Mouse (Mus musculus) cerebellum, adult 11 months (tissue): Measurements from ENCODE around the gene Ifitm6.
"Not testable (repeated sequence)": the region's sequence is repeated elsewhere in the genome, so short reads cannot be mapped to it uniquely, and the experiment has no call there.

Source experiments
- DNase-seq: peaks from one replicate; pipeline ENCODE4 v3.0.0; 2022

The Ifitm6 gene

DNA sequence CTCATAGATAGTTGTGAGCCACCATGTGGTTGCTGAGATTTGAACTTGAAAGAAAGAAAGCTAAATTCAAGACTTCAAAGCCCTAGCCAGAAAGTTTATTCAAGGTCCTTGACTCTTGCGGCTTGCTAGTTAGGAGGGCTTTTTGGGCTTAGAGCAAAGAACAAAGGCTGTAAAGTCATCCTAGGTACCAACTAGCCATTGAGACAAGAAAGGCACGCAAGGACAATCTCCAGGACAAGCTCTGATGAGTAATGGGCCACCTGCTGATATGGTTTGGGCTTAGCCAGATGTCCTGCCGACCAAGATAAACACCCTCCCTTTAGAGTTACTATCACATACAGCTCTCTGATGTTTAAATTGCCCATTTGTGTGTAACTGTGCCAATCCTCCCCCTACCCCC is 49.0 kb downstream of the Ifitm6 start:
- DNase-seq: not testable (repeated sequence)

DNA sequence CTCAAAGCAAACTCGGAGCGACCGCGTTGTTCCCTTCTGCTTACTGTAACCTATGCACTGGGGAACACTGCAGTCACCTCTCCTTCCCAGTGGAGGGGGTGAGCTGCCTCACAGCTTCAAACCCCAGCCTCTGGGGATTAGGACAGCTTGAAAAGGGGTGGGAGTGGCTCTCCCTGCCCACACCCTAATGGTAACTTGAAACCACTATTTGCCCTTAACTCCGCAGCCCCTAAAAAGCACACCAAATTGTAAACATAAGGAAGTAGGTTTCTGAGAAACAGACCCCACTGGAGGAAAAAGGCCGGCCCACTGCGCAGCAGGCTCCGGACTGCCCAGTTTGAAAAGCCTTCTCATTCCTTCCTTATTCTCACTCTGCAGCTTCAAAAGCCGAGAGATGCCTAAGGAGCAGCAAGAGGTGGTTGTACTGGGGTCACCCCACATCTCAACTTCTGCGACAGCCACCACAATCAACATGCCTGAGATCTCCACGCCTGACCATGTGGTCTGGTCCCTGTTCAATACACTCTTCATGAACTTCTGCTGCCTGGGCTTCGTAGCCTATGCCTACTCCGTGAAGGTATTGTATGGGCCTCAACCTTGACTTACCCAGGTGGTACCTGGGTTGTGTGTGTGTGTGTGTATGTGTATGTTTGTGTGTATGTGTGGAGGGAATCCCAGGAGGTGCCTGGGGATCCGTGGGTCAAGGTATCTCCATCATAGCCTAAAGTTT is 49.7 kb downstream of the Ifitm6 start:
- no peak for DNase-seq

DNA sequence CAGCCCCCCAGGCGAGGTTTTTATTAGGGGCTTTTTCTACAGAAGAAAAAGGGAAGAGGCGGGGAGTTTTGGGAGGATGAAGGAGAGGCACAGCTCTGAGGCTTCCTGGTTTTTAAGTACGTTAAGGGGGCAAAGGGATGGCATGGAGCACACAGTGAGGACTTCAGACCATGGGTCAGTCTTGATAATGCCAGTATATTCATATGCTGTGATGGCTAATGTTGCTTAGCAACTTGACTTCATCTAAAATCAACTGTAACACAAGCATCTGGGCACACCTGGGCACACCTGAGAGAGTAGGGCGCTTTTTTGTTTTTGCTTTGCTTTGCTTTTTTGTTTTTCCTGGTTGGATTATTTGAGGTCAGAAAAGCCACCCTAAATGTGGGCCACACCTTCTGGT is 50.8 kb downstream of the Ifitm6 start, which contains the start of gene Ifitm1:
Gene Ifitm1, plus strand, starts transcription at position 301 of the 400 bp plus-strand sequence.
- DNase-seq: no peak
